Mouse (Mus musculus): ENCODE data around the gene Gne.

The Gne gene

GRCm38 (mm10) chr4:44083945-44084344 lies at the start of gene Gne:
TSS of gene Gne (minus strand) at chr4:44084177.
- DNase-seq: peak in 1 of 2 experiments; percentile 36

DNA sequence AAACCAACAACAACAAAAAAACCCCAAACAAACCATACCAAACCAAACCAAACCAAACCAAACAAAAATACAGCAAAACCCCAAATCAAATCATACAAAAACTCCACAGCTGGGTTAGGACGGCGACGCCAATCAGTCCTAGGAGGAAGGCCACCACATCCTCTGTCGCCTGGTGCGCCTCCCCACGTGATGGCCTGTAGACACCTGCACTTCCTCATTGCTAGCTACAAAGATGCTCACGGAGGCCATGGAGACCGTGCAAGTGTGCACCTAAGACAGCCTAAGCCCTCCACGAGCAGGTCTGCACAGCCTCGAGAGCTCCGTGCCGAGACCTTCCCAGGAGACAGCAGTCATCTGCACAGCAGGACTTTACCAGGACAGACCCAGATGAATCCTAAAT lies 42.8 kb upstream of the Gne start:
- DNase-seq: no peak

GRCm38 (mm10) chr4:44119410-44120201 lies 35.6 kb upstream of the Gne start:
- DNase-seq: peak in 1 of 2 experiments; percentile 32

GRCm38 (mm10) chr4:44115046-44115445 lies 31.1 kb upstream of the Gne start:
- DNase-seq: no peak

GRCm38 (mm10) chr4:44113393-44114138 lies 29.6 kb upstream of the Gne start:
- no peak for DNase-seq

DNA sequence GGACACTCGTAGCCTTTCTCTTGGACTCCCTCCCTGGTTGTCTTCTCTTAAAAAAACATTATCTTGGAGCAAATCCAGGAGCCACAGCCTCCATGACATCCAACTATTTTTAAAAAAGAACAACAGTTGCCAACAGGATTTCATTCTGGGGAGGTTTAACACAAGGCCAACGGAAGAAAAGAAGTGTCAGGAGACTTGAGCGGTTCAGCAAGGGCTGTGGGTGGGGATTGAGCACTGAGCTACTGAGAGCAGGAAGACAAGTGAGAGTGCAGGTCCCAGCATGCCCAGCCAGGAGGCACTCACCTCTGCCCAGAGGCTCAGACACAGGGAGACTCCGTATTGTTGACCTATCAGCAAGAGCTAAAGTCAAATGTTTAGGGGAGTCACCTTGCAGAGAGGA lies 28.8 kb upstream of the Gne start:
- DNase-seq: peak in 1 of 2 experiments; percentile 20

GRCm38 (mm10) chr4:44110771-44111170 lies 26.8 kb upstream of the Gne start:
- no peak for DNase-seq

DNA sequence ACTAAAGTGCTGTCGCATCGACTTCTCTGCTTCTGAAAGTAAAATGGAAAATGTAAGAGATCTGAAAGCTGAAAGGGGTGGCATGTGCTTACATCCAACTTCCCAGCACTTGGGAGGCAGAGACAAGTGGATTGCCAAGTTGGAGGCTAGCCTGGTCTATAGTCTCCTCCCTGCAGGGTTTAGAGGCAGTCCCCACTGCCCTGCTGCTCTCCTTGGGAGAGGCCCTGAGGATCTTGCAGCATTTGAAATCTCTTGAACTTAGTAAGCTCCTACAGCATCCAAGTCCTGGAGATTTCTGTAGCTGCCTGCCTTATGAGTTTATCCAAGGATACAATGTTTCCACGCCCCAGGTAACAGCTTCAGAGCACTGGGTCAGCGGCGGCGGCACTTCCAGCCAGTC lies 24.3 kb upstream of the Gne start:
- DNase-seq: no peak

- peak; percentile 29 to 37 for DNase-seq
These were observed 23.4 kb upstream of the Gne start for GRCm38 (mm10) chr4:44107339-44107738.

DNA sequence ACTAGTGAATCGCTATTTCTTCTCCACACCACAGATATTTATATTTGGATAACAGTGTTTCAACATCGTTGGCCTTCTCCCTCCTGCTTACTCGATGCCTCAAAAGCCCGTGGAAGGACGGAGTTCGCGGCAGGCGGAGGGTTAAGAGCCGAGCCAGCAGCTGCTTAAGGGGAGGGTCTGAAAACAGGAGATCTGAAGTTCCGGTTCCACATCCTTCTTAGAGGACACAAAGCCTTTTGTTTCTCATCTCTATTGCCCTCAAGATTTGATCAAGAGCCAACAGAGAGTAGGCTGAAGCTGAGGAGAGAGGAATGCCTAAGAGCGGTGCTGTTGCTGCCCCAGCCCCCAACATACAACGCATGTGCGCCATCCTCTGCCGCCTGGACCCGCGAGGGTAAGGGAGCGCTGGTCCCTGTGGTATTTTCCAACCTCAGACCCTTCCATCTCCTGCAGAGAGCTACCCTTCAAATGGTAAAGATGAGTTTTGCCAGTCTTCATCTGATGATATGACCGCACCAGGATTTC lies 22.4 kb upstream of the Gne start:
- DNase-seq: no peak

DNA sequence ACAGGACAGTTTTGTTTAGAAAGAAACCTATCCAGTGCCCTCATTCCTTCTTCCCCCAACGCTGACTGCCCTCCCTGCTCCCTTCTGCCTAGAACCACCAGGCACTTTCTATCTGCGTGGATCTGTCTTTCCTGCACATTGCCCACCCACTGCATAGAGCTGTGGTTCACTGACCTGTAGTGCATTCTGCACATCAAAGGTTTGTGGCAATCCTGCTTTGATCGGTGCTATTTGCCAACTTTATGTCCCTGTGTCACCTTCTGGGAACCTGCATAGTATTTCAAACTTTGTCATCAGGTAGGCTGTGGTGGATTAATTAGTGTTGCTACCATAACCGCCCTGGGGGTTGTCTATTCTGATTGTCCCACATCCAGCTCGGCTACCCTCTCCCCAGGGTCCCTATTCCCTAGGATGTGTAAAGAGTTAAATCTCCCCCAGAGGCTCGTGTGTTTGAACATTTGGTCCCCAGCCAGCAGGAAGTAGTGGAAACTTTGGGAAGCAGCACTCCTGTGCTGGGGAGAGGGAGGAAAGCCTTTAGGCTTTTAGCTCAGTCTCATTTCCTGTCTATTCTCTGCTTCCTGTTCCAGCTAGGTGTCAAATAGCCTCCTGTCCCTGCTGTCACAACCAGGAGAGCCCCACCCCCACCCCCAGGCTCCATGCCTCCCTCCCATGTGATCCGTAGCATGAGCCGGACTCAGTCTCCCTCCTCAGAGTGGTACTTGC lies 20.4 kb upstream of the Gne start:
- DNase-seq: no peak

- DNase-seq: no peak
These were observed 19.6 kb upstream of the Gne start for GRCm38 (mm10) chr4:44103620-44104019.

- no peak for DNase-seq
These were observed 13.8 kb upstream of the Gne start for GRCm38 (mm10) chr4:44097576-44098335.

DNA sequence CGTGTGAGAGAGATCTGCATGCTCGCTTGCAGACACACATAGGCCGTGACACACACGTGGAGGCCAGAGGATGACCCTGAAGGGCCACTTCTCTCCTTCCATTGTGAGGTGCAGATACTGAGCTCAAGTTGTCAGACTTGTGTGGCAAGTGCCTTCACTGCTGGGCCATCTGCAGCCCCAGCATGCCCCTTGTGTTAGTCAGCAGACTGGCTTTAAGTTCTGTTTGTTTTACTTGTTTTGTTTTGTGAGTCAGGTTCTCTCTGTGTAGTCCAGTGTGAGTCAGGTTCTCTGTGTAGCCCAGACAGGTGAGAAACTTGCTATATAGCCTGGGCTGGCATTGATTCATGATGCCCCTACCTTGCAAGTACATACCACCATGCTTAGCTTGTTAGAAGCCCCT lies 10.5 kb upstream of the Gne start:
- no peak for DNase-seq

DNA sequence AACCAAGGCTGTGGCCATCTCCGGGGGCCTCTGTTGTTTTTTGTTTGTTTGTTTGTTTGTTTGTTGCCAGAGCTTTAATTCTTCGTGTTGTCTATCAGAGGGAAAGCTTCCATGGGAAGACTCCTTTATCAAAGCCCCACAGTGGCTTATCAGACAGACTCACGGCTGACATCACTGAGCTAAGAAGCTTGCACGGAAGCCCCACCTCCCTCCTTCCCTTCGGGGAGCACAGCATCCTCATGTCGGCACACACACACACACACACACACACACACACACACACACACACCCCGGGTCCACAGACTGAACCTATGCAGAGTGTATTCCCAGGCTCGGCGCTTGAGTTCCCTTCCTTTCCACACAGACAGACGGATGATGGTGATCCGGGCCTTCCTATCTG lies 8.4 kb upstream of the Gne start:
- no peak for DNase-seq

- no peak for DNase-seq
These were observed 1.6 kb upstream of the Gne start for GRCm38 (mm10) chr4:44085566-44085965.

GRCm38 (mm10) chr4:44084602-44085325 lies 787 bp upstream of the Gne start:
- DNase-seq: no peak

DNA sequence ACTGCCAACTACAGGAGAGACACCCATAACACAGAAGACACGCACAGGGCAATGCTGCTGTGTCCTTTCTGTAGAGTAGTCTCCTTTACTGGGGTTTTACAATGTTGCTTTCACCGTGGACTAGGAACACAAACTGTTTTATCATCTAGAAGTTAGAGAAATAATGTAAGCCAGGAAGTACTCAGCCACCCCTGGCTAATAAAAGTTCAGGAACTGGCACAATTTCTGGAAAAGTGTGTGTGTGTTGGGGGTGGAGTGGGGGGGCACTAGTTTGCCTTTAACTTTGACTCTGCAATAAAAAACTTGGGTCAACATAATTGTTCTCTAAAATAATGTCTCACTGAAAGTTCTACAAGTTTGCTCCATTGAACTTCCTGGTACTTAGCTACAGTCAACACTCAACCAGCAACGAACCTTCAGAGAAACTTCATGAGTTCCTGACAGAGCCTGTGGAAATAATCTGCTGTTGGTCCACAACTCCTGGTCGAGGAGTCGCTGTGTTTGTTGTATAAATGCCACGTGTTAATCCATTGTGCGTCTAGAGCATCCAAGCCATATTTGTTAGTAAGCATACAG lies 5.5 kb downstream of the Gne start:
- DNase-seq: no peak

DNA sequence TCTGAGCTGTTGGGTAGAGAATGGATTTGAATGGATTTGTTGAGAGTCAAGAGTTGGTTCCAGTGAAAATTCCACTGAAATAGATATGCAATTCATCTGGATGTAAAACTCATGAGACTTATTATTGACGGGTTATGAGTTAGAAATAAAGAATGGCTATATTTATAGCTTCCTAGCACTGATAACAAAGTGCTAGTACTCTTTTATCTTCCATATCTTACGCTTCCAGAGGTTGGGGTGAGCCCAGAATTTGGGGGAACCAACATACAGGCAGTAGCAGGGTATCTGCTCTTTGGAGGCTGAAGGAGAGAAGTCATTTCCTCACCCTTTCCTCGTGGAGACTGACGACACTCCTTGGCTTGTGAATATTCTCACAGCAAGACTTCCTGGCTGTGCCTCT lies 9.6 kb downstream of the Gne start:
- no peak for DNase-seq

DNA sequence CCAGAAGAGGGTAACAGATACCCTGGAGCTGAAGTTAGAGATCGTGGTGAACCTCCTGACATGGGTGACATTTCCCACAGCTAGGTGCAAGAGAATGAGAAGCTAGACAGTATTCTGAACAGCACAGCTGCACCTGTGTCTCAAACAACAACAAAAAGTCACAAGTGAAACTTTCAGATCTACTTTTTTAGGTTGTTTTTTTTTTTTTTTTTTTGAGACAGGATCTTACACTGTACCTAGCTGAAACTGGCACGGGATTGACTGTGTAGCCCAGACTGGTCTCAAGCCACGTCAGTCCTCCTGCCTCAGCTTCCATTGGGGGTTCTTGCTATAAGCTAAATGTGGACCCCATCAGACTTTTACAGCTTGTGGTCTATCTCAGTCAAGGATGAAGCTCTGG lies 10.2 kb downstream of the Gne start:
- no peak for DNase-seq

GRCm38 (mm10) chr4:44072873-44073441 lies 11.0 kb downstream of the Gne start:
- no peak for DNase-seq

Data from kidney, adult 8-10 months (tissue).